Mouse (Mus musculus): ENCODE results near the gene Rora. TPM values are rescaled to one million over a fixed set of nuclear protein-coding genes. Genes with fewer than 3 reads are reported as not detected.

Rora gene
- polyA plus RNA-seq, 1 experiment = 4.5 TPM

GRCm38 (mm10) chr9:68957793-68958192 lies 304.2 kb downstream of the Rora start:
- TF ChIP-seq CTCF (IDR thresholded peaks at IDR 0.05; ENCODE audit: extremely low read depth, insufficient read length, insufficient replicate concordance, low read depth, low read length) (no peak), POLR2A (IDR thresholded peaks at IDR 0.05; ENCODE audit: low read depth, low read length) (no peak)
- Histone ChIP-seq H3K36me3 (ENCODE audit: control insufficient read depth, insufficient read depth, low read length) (no peaks in the 10 kb centered on the region), H3K27me3 (ENCODE audit: control insufficient read depth, insufficient read depth, low read length) (no peaks in the 10 kb centered on the region; the same call in 1 of the 2 replicates), H3K27ac (ENCODE audit: insufficient read depth, low read depth, low read length) (no peak overlapping the region), H3K4me1 (ENCODE audit: control insufficient read depth, insufficient read depth, insufficient read length, low read length) (no peaks in the 10 kb centered on the region), H3K4me3 (ENCODE audit: low read depth, low read length) (no peak overlapping the region)
- WGBS = 90% methylated on average over 3 of the region's 3 CpGs

GRCm38 (mm10) chr9:68958919-68959318 lies 305.3 kb downstream of the Rora start:
- WGBS = 46% methylated on average over 5 of the region's 5 CpGs
- H3K36me3 ChIP-seq (ENCODE audit: control insufficient read depth, insufficient read depth, low read length) = no peaks in the 10 kb centered on the region
- no peak overlapping the region for H3K27ac ChIP-seq (ENCODE audit: insufficient read depth, low read depth, low read length)
- TF ChIP-seq POLR2A (IDR thresholded peaks at IDR 0.05; ENCODE audit: low read depth, low read length) (no peak), CTCF (IDR thresholded peaks at IDR 0.05; ENCODE audit: extremely low read depth, insufficient read length, insufficient replicate concordance, low read depth, low read length) (no peak)
- H3K27me3 ChIP-seq (ENCODE audit: control insufficient read depth, insufficient read depth, low read length) = no peaks in the 10 kb centered on the region; the same call in 1 of the 2 replicates
- no peak overlapping the region for H3K4me3 ChIP-seq (ENCODE audit: low read depth, low read length)
- no peaks in the 10 kb centered on the region for H3K4me1 ChIP-seq (ENCODE audit: control insufficient read depth, insufficient read depth, insufficient read length, low read length)

- 93% methylated on average over 5 of the region's 5 CpGs for WGBS
- no peak for TF ChIP-seq POLR2A (IDR thresholded peaks at IDR 0.05; ENCODE audit: low read depth, low read length)
- TF ChIP-seq CTCF (IDR thresholded peaks at IDR 0.05; ENCODE audit: extremely low read depth, insufficient read length, insufficient replicate concordance, low read depth, low read length) = no peak
- no peak overlapping the region for H3K27ac ChIP-seq (ENCODE audit: insufficient read depth, low read depth, low read length)
- no peaks in the 10 kb centered on the region for H3K27me3 ChIP-seq (ENCODE audit: control insufficient read depth, insufficient read depth, low read length)
- H3K4me3 ChIP-seq (ENCODE audit: low read depth, low read length) = no peak overlapping the region
- H3K4me1 ChIP-seq (ENCODE audit: control insufficient read depth, insufficient read depth, insufficient read length, low read length) = no peaks in the 10 kb centered on the region
- H3K36me3 ChIP-seq (ENCODE audit: control insufficient read depth, insufficient read depth, low read length) = no peaks in the 10 kb centered on the region
Measured at GRCm38 (mm10) chr9:68963898-68964297, 310.3 kb downstream of the Rora start.

GRCm38 (mm10) chr9:68966540-68966939 lies 313.0 kb downstream of the Rora start:
- TF ChIP-seq CTCF (IDR thresholded peaks at IDR 0.05; ENCODE audit: extremely low read depth, insufficient read length, insufficient replicate concordance, low read depth, low read length) = no peak
- no peak for TF ChIP-seq POLR2A (IDR thresholded peaks at IDR 0.05; ENCODE audit: low read depth, low read length)
- Histone ChIP-seq H3K27ac (ENCODE audit: insufficient read depth, low read depth, low read length) (no peak overlapping the region), H3K4me1 (ENCODE audit: control insufficient read depth, insufficient read depth, insufficient read length, low read length) (no peaks in the 10 kb centered on the region), H3K36me3 (ENCODE audit: control insufficient read depth, insufficient read depth, low read length) (no peaks in the 10 kb centered on the region), H3K4me3 (ENCODE audit: low read depth, low read length) (no peak overlapping the region), H3K27me3 (ENCODE audit: control insufficient read depth, insufficient read depth, low read length) (no peaks in the 10 kb centered on the region)
- WGBS = 58% methylated on average over 13 of the region's 13 CpGs

- no peak overlapping the region for H3K27ac ChIP-seq (ENCODE audit: insufficient read depth, low read depth, low read length)
- no peak overlapping the region for H3K4me3 ChIP-seq (ENCODE audit: low read depth, low read length)
- no peak for TF ChIP-seq CTCF (IDR thresholded peaks at IDR 0.05; ENCODE audit: extremely low read depth, insufficient read length, insufficient replicate concordance, low read depth, low read length)
- no peak for TF ChIP-seq POLR2A (IDR thresholded peaks at IDR 0.05; ENCODE audit: low read depth, low read length)
- no peaks in the 10 kb centered on the region for H3K36me3 ChIP-seq (ENCODE audit: control insufficient read depth, insufficient read depth, low read length)
- 83% methylated on average over 6 of the region's 6 CpGs for WGBS
- H3K27me3 ChIP-seq (ENCODE audit: control insufficient read depth, insufficient read depth, low read length) = no peaks in the 10 kb centered on the region
- no peaks in the 10 kb centered on the region for H3K4me1 ChIP-seq (ENCODE audit: control insufficient read depth, insufficient read depth, insufficient read length, low read length)
Measured at GRCm38 (mm10) chr9:68970074-68970473, 316.5 kb downstream of the Rora start.

GRCm38 (mm10) chr9:68972277-68972676 lies 318.7 kb downstream of the Rora start:
- H3K27me3 ChIP-seq (ENCODE audit: control insufficient read depth, insufficient read depth, low read length) = no peaks in the 10 kb centered on the region
- no peak overlapping the region for H3K4me3 ChIP-seq (ENCODE audit: low read depth, low read length)
- WGBS = 36% methylated on average over 7 of the region's 7 CpGs
- H3K36me3 ChIP-seq (ENCODE audit: control insufficient read depth, insufficient read depth, low read length) = no peaks in the 10 kb centered on the region
- no peaks in the 10 kb centered on the region for H3K4me1 ChIP-seq (ENCODE audit: control insufficient read depth, insufficient read depth, insufficient read length, low read length)
- no peak overlapping the region for H3K27ac ChIP-seq (ENCODE audit: insufficient read depth, low read depth, low read length)
- TF ChIP-seq CTCF (IDR thresholded peaks at IDR 0.05; ENCODE audit: extremely low read depth, insufficient read length, insufficient replicate concordance, low read depth, low read length) (no peak), POLR2A (IDR thresholded peaks at IDR 0.05; ENCODE audit: low read depth, low read length) (no peak)

- no peak overlapping the region for H3K27ac ChIP-seq (ENCODE audit: insufficient read depth, low read depth, low read length)
- WGBS = 47% methylated on average over 2 of the region's 2 CpGs
- H3K36me3 ChIP-seq (ENCODE audit: control insufficient read depth, insufficient read depth, low read length) = no peaks in the 10 kb centered on the region
- H3K4me1 ChIP-seq (ENCODE audit: control insufficient read depth, insufficient read depth, insufficient read length, low read length) = no peaks in the 10 kb centered on the region
- TF ChIP-seq POLR2A (IDR thresholded peaks at IDR 0.05; ENCODE audit: low read depth, low read length) (no peak), CTCF (IDR thresholded peaks at IDR 0.05; ENCODE audit: extremely low read depth, insufficient read length, insufficient replicate concordance, low read depth, low read length) (no peak)
- H3K4me3 ChIP-seq (ENCODE audit: low read depth, low read length) = no peak overlapping the region
- H3K27me3 ChIP-seq (ENCODE audit: control insufficient read depth, insufficient read depth, low read length) = no peaks in the 10 kb centered on the region
Measured at GRCm38 (mm10) chr9:68974517-68974916, 320.9 kb downstream of the Rora start.

- H3K4me1 ChIP-seq (ENCODE audit: control insufficient read depth, insufficient read depth, insufficient read length, low read length) = no peaks in the 10 kb centered on the region
- no peak overlapping the region for H3K4me3 ChIP-seq (ENCODE audit: low read depth, low read length)
- H3K36me3 ChIP-seq (ENCODE audit: control insufficient read depth, insufficient read depth, low read length) = no peaks in the 10 kb centered on the region
- H3K27ac ChIP-seq (ENCODE audit: insufficient read depth, low read depth, low read length) = no peak overlapping the region
- no peak for TF ChIP-seq CTCF (IDR thresholded peaks at IDR 0.05; ENCODE audit: extremely low read depth, insufficient read length, insufficient replicate concordance, low read depth, low read length)
- no peaks in the 10 kb centered on the region for H3K27me3 ChIP-seq (ENCODE audit: control insufficient read depth, insufficient read depth, low read length)
- 87% methylated on average over 5 of the region's 5 CpGs for WGBS
Measured at GRCm38 (mm10) chr9:68976136-68976535, 322.6 kb downstream of the Rora start.
